Mouse (Mus musculus): ENCODE data around the gene Rps19bp1.

GRCm38 (mm10) chr15:80233733-80234509 lies 30.2 kb downstream of the Rps19bp1 start, which contains the start of gene Mief1:
- TF ChIP-seq POLR2A (IDR thresholded peaks at IDR 0.05; ENCODE audit: insufficient read depth, low read length) (peak; percentile 35), EP300 (IDR thresholded peaks at IDR 0.05; ENCODE audit: insufficient read depth, low read depth, low read length) (0 out of 2 replicates have a peak, but pooled peaks have one; percentile 30), CTCF (IDR thresholded peaks at IDR 0.05; ENCODE audit: low read depth, low read length) (peak; percentile 15)

Data from ES-Bruce4 (cell line).